Mouse (Mus musculus) kidney, postnatal 4 days (tissue): ENCODE data around the gene Sfxn2.
"Not testable (repeated sequence)": the region's sequence is repeated elsewhere in the genome, so short reads cannot be mapped to it uniquely, and the experiment has no call there.

Experiments used
- DNase-seq, 2 experiments: peaks; one replicate each; pipeline ENCODE4 v3.0.0; 2021; ENCODE audit warnings: mixed read lengths in 2 of 2

The Sfxn2 gene

DNA sequence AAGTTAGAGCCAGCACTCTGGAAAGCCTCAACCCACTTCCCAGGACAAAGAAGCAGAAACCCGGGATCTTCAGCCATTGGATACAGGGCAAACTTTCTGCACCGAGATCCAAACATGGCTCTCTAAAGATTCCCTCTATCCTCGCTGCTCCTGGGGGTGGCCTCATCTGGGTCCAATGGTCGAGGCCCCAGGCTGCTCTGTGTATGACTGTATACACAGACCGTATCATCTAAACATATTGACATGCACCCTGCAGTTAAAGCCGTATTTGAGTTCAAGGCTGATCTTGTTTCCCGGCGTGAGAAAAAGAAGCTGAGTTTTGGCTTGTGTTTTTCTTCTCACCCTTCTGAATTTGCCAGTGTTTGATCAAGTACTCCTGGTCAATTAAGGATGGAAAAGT lies 30.4 kb upstream of the Sfxn2 start:
- DNase-seq, result no peak

DNA sequence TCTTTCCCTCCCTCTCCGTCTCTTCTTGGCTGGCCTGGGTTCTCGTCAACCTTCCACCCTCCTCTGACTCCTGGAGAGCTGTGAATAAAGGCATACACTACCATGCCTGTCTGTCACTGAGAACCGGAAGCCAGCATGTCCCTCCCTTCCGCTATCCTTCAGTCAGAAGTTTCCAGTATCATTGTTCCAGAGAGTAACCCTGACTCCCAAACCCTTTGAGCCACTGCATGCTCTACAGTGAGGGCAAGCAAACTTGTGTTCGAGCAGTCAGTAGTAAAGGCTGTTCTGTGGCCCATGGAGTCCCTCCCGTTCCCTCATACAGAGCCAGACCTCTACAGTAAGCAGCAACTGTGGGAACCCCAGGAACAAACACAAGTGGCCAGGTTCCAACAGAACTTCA lies 25.6 kb upstream of the Sfxn2 start:
- no peak for DNase-seq

DNA sequence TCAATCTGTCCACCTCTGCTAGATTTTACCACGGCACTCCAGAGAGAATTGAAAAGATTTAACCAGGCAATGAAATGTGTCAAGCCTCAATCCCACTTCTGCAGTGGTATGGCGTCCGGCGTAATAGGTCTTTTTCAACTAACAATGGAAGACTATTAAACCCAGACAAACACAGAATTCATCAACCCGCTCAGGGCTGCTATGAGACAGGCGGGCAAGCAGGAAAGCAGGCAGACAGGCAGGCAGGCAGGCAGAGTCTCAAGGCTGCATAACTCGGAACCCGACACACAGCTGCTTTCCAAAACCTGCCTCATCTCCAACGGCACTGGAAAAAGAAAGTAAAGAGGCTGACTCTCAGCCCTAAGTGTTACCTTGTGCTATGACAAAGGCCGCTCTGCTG lies 25.1 kb upstream of the Sfxn2 start:
- DNase-seq, result no peak

DNA sequence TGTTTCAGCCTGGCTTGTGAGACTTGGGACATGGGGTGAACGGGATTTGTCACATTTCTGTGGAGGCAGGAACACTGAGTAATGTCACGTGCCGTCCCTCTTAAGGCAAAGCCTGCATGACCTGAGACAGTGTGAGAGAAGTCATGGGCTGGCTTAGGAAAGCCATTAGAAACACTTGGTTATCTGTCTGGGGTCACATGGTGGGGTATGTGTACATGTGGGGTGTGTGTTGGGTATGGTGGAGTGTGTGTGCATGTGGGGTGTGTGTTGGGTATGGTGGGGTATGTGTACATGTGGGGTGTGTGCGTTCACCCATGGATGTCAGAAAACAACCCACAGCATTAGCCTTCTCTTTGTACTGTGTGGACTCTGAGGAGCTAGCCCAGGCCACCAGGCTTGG lies 22.8 kb upstream of the Sfxn2 start:
- no peak for DNase-seq

DNA sequence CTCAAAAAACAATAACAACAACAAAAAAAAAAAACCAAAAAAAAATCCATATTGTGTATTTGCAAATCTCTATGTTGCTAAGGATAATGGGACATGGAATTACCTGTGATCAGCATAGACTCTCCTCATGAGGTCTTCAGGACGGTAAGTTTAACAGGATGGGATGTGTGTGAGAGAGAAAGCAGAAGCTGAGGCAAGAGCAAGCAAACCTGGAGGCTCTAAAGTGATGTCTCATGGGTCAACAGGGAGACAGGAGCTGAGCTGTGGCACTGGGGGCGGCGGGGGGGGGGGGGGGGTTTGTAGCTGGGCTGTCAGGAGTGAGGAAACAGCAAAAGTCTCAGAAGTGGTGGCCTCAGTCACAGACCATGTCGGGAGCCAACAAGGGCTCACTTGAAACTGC lies 20.7 kb upstream of the Sfxn2 start:
- no peak for DNase-seq

DNA sequence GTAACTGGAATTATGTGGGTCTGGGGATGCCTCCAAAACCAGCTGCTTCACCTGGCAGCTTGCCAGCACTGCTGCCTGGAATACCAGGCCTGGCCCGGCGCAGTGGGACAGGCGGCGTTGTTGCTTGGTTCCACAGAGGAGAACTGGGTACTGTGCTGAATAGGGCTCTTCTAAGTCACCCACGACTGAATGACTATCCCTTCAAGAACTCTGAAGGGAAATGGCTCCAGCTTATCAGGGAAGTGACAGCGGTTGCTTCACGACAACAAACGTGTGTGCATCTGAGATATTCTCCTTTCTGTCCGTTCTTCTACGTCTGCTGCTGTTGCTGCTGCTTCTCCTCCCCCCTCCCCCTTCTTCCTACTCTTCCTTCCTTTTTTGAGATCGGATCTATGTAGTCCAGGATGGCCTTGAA lies 19.6 kb upstream of the Sfxn2 start:
- DNase-seq, result peak; percentile 42 to 56

DNA sequence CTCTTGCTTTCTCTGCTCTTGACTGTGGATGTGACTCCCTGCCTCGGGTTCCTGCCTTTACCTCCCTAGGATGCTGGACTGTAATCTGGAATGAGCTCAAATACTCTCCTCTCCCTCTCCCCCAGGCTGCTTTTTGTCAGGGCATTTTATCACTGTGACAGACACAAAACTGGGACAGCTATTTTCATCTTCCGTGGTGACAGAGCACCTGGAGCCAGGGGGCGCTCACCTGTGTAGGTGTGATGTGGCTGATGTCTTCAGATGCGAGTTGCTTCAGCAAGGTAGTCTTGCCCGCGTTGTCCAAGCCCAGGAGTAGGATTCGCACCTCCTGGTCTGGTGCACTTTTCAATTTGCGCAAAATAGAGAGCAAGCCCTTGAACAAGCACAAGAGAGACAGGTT lies 15.2 kb upstream of the Sfxn2 start:
- DNase-seq, result no peak

DNA sequence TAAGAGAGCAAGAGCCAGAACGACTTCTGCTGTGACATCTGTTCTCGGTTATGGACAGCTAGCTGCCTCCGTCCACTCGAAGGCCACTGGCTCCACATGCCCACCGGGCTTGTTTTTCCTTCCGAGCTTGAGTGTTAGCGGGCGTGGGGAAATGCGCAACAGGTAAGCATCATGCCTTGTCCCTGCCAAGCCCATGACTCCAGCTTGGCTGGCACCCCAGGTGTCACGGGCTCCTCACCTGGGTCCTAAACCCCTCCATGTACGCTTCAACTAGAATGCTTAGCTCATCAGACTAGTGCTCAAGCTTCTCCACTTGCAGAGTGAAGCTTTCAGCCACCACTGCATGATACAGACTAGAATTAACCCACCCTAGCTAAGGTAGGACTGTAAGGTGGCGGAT lies 14.5 kb upstream of the Sfxn2 start:
- peak in 1 of 2 experiments; percentile 28 for DNase-seq

DNA sequence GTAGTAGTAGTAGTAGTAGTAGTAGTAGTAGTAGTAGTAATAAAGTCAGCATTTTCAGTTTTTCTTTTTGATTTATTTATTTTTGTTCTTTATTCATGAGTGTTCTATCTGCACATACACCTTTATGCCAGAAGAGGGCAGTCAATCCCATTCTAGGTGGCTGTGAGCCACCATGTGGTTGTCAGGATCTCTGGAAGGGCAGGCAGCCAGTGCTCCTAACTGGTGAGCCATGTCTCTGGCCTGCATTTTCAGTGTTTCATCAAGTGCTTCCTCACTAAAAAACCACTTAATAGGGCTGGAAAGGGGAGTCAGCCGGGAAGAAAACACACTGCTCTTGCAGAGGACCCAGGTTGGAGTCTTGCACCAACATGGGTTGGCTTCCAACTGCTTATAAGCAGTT lies 11.0 kb upstream of the Sfxn2 start:
- peak; percentile 54 to 74 for DNase-seq

DNA sequence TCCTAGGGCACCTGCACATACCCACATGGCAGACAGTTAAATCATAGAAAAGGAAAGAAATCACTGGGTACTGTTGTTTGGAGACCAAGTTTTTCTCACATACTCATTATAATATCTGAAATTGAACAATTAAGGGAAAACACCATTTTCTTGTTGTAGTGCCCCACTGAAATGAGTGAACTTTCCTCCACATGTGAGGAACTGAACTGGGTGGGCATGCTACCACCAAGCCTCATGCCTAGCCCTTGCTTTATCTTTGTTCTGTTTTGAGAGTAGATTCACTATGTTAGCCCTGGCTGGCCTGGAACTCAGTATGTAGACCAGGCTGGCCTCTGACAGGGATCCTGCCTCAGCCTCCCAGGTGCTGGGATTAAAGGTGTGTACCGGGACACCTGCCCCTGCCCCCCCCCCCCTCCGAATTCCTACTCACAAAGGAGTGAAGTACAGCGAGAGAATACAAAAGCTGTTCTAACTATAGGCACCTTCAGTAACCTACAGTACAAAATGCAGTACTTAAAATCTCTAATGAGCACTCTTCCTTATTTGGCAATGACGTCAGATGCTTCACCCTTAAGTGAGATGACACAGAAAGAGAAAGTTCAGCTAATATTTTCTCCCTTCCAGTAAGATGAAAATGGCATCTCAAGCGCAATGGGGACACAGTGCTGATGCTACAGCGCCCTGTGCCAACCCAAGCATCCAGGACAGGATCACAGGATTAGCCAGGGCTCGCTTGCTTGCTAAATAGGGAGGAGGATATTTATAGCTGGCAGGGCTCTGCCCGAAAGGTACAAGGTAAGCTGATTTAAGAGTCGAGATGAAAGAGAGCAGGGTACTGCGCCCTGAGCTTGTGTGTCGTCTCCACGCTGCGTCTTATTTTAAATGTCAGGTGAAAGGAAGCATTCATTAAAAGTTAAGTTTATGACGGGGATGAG lies 10.3 kb upstream of the Sfxn2 start:
- no peak for DNase-seq

DNA sequence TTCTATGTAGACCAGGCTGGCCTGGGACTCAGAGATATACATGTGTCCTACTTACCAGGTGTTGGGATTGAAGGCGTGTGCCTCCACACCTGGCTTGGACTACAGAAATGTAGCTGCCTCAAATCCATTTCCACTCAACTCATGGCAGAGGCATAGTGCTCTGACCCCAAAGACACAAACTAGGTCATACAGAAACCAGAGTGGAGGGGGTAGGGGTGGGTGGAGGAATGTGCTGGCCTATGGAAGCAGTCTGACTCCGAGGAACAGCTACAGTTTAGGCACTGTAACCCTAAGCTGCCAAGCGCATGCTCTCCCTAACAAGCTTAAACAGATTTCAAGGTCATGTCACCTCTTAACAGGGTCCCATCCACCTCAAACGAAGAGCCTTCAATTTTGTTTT lies 9.6 kb upstream of the Sfxn2 start:
- no peak for DNase-seq

DNA sequence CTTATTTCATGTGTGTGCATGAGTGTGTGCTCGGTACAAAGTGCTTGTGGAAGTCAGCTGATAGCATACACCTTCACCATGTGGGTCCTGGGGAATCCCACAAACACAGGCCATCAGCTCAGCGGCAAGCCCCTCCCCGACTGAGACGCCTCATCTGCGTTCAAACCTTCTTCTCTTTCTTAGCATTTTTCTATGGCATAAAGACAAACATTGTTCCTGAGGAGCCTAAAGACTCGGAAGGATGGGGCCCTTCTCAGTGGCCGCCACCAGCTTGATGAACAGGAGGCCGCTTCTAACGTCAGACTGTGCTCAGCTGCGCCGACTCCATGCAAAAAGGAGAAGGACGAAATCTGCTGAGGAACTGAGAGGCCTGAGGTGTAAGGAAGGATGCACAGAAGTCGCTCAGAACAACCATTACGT lies 9.1 kb upstream of the Sfxn2 start:
- DNase-seq, result no peak

DNA sequence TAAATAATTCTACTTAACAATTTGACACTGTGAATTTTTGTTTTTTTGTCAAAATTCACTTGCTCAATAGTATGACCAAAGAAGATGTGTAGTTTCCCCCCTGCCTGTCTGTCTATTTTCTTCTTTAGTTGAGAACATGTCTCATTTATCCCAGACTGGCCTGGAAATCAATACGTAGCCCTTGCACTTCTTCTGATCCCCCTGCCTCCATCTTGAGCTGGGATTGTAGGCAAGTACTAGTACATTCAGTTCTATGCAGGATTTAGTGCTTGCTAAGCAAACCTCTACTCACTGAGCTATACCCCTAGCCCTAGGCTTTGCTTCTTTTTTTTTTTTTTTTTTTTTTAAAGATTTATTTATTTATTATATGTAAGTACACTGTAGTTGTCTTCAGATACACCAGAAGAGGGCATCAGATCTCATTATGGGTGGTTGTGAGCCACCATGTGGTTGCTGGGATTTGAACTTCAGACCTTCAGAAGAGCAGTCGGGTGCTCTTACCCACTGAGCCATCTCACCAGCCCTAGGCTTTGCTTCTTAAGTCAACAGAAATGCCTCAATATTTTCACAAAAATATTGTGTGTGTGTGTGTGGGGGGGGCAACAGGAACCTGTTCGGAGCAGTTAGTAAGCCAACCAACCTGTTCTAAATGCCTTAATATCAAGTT lies 1.8 kb upstream of the Sfxn2 start:
- DNase-seq, result not testable (repeated sequence)

DNA sequence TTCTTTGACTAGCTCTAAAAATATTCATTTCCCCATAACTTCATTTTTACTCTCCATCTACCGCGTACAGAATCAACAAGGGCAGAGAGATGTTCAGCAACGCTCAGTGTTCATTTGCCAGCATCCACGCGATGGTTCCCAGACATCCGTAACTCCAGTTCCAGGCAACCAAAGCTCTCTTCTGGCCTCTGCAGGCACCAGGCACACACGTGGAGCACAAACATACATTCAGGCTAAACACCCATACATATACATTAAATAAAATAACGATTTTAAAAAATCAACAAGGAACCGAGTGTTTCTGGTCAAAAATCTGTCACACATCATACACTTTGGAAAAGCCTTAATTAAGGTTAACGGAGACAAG lies 1.3 kb upstream of the Sfxn2 start:
- no peak for DNase-seq

DNA sequence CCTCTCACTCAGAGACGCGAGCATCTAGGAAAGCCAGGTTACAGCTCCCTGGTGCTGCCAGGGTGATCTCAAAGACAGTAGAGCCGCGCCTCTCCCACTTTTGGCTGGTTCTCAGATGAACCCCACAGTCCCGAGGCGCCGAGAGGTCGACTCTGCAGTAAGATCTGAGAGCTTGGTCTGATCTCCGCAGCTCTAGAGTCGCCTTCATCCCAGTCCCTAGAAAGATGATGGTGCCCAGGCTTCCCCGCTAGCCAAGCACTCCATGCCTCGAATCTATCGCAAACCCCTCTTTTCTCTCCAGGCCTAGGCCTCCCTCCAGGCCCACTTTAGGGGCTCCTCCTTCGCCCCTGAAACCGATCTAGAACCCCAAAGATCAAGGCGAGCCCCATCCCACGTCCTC lies 617 bp upstream of the Sfxn2 start:
- DNase-seq, result no peak

DNA sequence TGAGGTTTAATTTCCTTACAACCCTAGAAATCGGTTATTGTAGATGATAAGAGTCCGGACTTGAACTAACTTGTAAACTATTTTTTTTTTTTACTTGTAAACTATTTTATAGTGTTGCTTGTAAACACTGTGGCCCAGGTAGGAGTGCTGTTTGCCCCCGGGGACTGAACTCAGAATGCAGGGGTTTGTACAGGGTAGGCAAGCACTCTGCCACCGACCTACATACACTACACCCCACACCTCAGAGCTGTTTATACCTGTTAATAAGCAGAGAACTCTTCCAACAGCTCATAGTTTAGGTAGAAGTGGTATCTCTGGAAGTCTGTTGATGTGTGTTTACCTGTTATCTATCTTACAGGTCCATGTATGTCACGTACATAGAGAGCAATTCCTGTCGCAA lies 825 bp downstream of the Sfxn2 start:
- no peak for DNase-seq

DNA sequence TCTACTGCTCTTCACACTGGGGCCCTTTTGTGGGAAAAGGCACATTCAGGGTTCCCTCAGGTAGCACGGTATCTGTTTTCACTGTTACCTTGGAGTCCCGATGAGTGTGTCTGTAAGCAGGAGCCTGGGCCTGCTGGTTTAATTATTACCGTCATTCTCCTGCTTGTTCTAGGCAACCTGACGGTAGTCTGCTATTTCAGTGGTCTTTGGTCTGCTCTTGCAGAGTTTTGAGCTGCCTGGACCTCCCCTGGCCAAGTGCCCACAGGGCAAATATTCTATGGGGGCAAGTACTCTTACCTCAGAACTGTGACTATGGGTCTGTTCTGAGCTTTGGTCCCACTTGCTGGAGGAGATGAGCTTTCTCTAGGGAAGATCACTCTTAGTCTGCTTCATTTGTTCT lies 2.0 kb downstream of the Sfxn2 start:
- peak; percentile 57 to 73 for DNase-seq

DNA sequence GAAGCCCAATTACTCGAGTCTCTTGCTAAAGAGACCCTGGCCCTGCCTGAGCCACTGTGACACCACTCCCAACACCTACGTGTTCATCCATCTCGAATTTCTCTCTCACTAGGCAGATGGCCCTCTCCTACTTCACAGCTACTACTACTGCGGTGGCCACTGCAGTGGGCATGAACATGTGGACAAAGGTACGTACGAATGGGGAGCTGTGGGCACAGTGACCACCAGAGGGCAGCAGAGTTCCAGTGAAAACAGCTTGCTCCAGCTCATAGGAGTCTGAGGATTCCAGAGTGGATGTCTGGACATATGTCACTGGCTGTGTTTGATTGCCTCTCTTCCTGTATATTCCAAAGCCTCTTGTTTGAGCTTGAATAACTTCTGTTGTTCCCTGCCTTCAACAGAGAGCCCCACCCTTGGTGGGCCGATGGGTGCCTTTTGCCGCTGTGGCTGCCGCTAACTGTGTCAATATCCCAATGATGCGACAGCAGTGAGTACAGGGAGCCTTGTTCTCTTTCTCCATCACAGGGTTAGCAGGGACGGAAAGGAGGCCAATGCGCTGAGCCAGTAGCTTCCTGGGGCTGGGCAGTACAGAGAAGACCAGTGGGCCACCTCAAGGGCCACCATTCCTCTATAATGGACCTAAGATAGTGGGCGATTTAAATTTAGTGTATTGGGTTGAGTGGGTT lies 14.8 kb downstream of the Sfxn2 start:
- peak; percentile 93 to 94 for DNase-seq

DNA sequence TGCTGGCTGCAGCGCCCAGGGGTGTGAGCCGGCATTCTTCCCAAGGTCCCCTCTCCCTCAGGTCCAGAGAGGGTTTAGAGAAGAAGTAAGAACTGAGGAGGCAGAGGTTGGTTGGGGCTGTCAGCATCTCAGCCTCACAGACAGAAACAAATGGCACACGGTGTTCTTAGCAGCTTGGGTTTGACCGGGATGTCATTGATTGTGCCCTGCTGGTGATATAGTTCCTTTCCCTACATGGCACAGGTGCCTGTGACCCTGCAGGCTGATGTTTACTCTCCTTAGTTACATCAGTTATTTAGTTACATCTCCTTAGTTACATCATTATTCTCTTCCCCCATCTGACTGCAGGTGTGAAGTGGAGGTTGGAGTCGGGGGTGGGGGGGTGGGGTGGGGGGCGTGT lies 18.4 kb downstream of the Sfxn2 start:
- no peak for DNase-seq

DNA sequence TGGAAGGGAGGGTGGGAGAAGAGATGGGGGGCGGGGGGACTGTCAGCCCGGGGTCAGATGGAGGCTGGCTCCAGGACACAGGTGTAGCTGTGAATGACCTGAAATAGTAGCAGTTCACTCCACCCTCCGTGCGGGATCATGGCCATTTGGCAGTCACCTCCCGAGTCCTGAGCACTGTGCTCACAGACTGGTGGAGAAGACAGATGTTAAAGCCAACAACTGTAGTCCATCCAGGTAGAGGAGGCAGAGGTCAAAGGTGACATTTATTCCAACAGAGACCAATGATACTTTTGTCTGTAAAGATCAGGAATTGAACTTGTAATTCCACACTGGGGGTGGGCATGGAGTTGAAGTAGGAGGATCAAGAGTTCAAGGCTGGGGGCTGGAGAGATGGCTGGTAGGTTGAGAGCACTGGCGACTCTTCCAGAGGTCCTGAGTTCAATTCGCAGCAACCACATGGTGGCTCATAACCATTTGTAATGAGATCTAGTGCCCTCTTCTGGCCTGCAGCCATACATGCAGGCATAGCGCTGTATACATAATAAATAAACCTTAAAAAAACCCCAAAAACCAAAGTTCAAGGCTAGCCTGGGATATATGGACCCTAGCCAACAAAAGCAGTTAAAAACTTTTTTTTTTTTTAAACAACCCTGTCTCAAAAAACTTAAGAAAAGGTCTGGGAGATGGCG lies 19.7 kb downstream of the Sfxn2 start:
- no peak for DNase-seq

DNA sequence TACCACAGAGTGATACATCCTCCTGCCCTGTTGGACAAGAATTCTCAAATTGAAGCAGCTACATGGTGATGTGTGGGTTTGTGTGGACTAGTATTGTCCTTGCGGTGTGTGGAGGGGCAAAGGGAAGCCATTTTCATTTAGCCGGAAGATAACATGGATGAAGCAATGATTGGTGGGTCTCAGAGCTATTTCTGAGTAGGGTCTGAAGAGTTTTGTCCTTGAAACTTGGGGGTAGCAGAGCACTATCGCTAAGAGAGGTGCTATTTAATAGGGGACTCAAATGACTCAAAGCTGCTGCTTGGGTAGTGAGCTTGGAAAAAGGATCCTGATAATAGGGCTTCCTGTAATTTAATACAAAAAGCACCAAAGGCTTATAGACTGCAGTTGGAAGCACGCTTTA lies 25.0 kb downstream of the Sfxn2 start:
- no peak for DNase-seq

DNA sequence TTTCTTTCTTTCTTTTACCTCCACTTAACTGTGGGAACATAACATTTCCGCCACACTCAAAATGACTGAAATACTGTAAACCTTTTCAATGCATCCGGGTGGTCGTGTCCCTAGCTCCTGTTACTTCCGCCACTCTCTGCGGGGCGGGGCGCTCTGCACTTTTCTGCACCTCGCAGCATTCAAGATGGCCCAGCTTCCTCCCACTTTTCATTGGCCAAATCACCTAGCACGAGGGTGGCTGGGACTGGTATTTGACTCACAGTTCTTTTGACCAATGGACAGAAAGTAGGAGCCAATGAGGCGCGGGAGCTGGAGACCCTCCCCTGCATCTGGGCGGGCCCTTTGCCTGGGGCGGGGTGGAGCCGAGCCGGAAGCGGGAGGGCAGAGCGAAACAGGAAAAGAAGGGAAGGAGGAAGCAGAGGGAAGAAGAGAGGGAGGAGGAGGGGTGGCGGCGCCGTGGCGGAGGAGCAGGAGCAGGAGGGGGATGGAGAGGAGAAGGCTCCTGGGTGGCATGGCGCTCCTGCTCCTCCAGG lies 25.6 kb downstream of the Sfxn2 start, which contains the start of gene Wbp1l:
TSS of gene Wbp1l (plus strand) at position 365 of the 533 bp plus-strand sequence.
- DNase-seq, result peak; percentile 96 to 98
